Comparison of ENCODE assay signal across 9 mouse cellular contexts in the genomic region with DNA sequence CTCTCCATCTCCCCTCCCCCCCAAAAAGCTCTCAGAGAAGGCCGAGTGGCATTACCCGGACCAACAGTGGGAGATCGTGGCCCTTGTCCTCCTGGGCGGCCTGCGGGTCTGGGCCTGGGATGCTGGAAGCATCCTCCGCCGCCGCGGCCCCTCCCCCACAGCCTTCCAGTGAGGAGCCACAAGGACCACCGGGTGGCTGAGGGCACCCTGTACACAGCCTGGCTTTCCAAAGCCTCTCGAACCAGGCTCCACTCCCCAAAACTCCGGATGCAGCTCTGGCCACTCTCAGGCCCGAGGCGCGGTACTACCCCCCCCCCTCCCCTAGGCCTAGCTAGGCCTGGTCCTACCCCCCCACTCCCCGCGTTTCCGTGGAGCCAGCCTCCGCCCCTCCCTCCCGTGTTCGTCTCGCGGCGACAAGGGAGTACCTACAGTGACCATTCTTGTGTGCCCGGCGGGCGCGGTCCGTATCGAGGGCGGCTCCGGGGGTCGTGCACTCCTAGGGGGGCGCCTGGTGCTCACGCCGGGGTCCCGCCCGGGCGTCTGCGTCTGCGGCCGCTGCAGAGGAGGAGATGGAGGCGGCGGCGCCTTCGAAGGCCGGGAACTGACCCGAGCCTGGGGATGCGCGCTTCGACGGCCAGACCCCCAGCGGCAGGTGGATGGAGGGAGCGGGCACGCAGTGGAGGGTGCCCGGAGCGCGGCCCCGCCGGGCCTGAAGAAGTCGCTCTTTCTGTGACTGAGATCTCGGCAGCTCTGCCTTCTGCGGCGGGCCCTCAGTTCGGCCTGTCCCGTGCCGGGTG. TPM values are rescaled to one million over a fixed set of nuclear protein-coding genes. Genes with fewer than 3 reads are reported as not detected.
DNase-seq lines count a peak whose midpoint lies in the region; ATAC-seq and TF ChIP-seq lines count a peak whose summit lies in the region.
"Had no signal": no experiment of that assay in that cellular context is flagged by ENCODE, and none has a peak within 500 bp of the region (broad histone marks: within the 10 kb centered on the region; RNA-seq: fewer than 3 reads in every experiment).

No protein-coding gene starts in this region.

- intact Hi-C loops in left cerebral cortex, postnatal 25 days (cut with DNase I): loop anchor here (5.0 kb wide), 1 partner anchor 89 kb away; a partner anchor contains a TSS

- under 1% methylated on average over 59 of the region's 67 CpGs for WGBS in forebrain, embryonic 11.5 days
- 4% methylated on average over 66 of the region's 67 CpGs for WGBS in liver, embryonic 14.5 days (ENCODE audit: insufficient replicate concordance)
- WGBS in stomach, embryonic 14.5 days: 2% methylated on average over 55 of the region's 67 CpGs

- peak; percentile 48 to 49 for DNase-seq in left cerebral cortex, adult 18-20 months (ENCODE audit: low spot score in 2 of 2)
- DNase-seq in left cerebral cortex, postnatal 25 days (ENCODE audit: low spot score in 2 of 2): no peak
- DNase-seq in cerebellum, adult 9-10 months: peak; percentile 72
- peak; percentile 83 for DNase-seq in forebrain, embryonic 11.5 days (ENCODE audit: low spot score)
- DNase-seq in liver, embryonic 14.5 days (ENCODE audit: low read depth in 3 of 3, low spot score in 3 of 3): no peak
- DNase-seq in kidney, postnatal 36 days: no peak
- DNase-seq in thymus, postnatal 25 days: no peak

- peak overlapping the region; percentile 64 for H3K4me2 ChIP-seq in forebrain, embryonic 11.5 days (ENCODE audit: low read depth, low read length, severe bottlenecking)
- H3K4me2 ChIP-seq in liver, embryonic 14.5 days (ENCODE audit: low read depth): peak overlapping the region; percentile 52
- peak overlapping the region; percentile 61 for H3K4me2 ChIP-seq in stomach, embryonic 14.5 days (replicated peaks; ENCODE audit: low read depth, low read length)

- TF ChIP-seq EP300 in liver, embryonic 14.5 days (IDR thresholded peaks at IDR 0.05; ENCODE audit: low read depth): no peak

- peaks cover 14% of the 10 kb centered on the region; the same call in 1 of the 2 replicates for H3K27me3 ChIP-seq in forebrain, embryonic 11.5 days (ENCODE audit: control insufficient read depth, insufficient read depth, low read length)
- peaks cover 48% of the 10 kb centered on the region for H3K27me3 ChIP-seq in liver, embryonic 14.5 days (ENCODE audit: control insufficient read depth, insufficient read depth, low read length)
- peaks cover 35% of the 10 kb centered on the region for H3K27me3 ChIP-seq in stomach, embryonic 14.5 days (ENCODE audit: control insufficient read depth, insufficient read depth, low read length)

- peak overlapping the region; percentile 82 for H3K9ac ChIP-seq in forebrain, embryonic 11.5 days (ENCODE audit: low read length)
- no peak overlapping the region for H3K9ac ChIP-seq in liver, embryonic 14.5 days (replicated peaks)
- H3K9ac ChIP-seq in stomach, embryonic 14.5 days (replicated peaks; ENCODE audit: low read depth, low read length): no peak overlapping the region

- H3K4me1 ChIP-seq in forebrain, embryonic 11.5 days (replicated peaks; ENCODE audit: control insufficient read depth, insufficient read depth, low read length): peaks cover 7% of the 10 kb centered on the region; the same call in 1 of the 2 replicates
- peaks cover 7 to 11% of the 10 kb centered on the region in 2 experiments for H3K4me1 ChIP-seq in liver, embryonic 14.5 days (replicated peaks; ENCODE audit: control insufficient read depth in 2 of 2, insufficient read depth in 2 of 2, low read length in 1 of 2)
- H3K4me1 ChIP-seq in stomach, embryonic 14.5 days (ENCODE audit: control insufficient read depth, insufficient read depth, low read length): peaks cover 16% of the 10 kb centered on the region; the same call in 1 of the 2 replicates

- peak; percentile 33 for ATAC-seq in forebrain, embryonic 11.5 days (replicated peaks; ENCODE audit: low FRiP score)
- ATAC-seq in liver, embryonic 14.5 days (ENCODE audit: insufficient read depth): no peak
- ATAC-seq in stomach, embryonic 14.5 days (ENCODE audit: insufficient number of reproducible peaks, insufficient read depth, low FRiP score, low read depth): 0 out of 2 replicates have a peak, but pooled peaks have one; percentile 4

- no peaks in the 10 kb centered on the region for H3K9me3 ChIP-seq in forebrain, embryonic 11.5 days (ENCODE audit: control insufficient read depth, low read length)
- no peaks in the 10 kb centered on the region for H3K9me3 ChIP-seq in liver, embryonic 14.5 days (ENCODE audit: control insufficient read depth, low read length)
- no peaks in the 10 kb centered on the region for H3K9me3 ChIP-seq in stomach, embryonic 14.5 days (ENCODE audit: control insufficient read depth, low read depth, low read length)

- no peaks in the 10 kb centered on the region for H3K36me3 ChIP-seq in forebrain, embryonic 11.5 days (ENCODE audit: control insufficient read depth, insufficient read depth, low read length)
- H3K36me3 ChIP-seq in liver, embryonic 14.5 days (replicated peaks; ENCODE audit: control insufficient read depth, insufficient read depth, low read depth): no peaks in the 10 kb centered on the region
- no peaks in the 10 kb centered on the region for H3K36me3 ChIP-seq in stomach, embryonic 14.5 days (ENCODE audit: control insufficient read depth, insufficient read depth, low read length)

- TF ChIP-seq CTCF in liver, embryonic 14.5 days (IDR thresholded peaks at IDR 0.05; ENCODE audit: low read depth): no peak

- peak overlapping the region; percentile 69 for H3K27ac ChIP-seq in forebrain, embryonic 11.5 days (ENCODE audit: low read depth, low read length)
- H3K27ac ChIP-seq in liver, embryonic 14.5 days: no peak overlapping the region
- H3K27ac ChIP-seq in stomach, embryonic 14.5 days (ENCODE audit: low read length): no peak overlapping the region

- peak overlapping the region; percentile 82 for H3K4me3 ChIP-seq in forebrain, embryonic 11.5 days (ENCODE audit: low read depth, low read length)
- H3K4me3 ChIP-seq in liver, embryonic 14.5 days (ENCODE audit: insufficient read depth in 1 of 2, low read depth in 2 of 2, low read length in 2 of 2): peak overlapping the region in 1 of 2 experiments; percentile 29; a peak in 1 of 4 replicates
- H3K4me3 ChIP-seq in stomach, embryonic 14.5 days (ENCODE audit: low read depth, low read length): peak overlapping the region; percentile 30

RNA-seq across cellular contexts. Expression of a gene that starts 0.5 kb away (rescaled TPM):
- total RNA-seq in left cerebral cortex, adult 18-20 months (2021): 100 to 1,000 TPM; 144 TPM
- 100 to 1,000 TPM; 158 to 160 TPM for total RNA-seq in left cerebral cortex, postnatal 25 days (2021)
- 53.5 and 60.0 TPM in 2 replicates for polyA plus RNA-seq in forebrain, embryonic 11.5 days (2014; fragmentation: Nextera tagmentation; extraction: Ambion mirVana)
- 0.01 and 0.22 TPM in 2 replicates for polyA plus RNA-seq in liver, embryonic 14.5 days (2012; rRNA removed)
- polyA plus RNA-seq in liver, embryonic 14.5 days (2014; fragmentation: Nextera tagmentation; extraction: Ambion mirVana): not detected in 2 replicates
- polyA plus RNA-seq in stomach, embryonic 14.5 days (2014; fragmentation: Nextera tagmentation; extraction: Ambion mirVana): 5.6 and 5.7 TPM in 2 replicates
- total RNA-seq: neutrophil, adult 5-6 weeks had no signal

RNA-seq across cellular contexts. Expression of a gene that starts 19.7 kb away (rescaled TPM):
- 1 to 10 TPM; 1.4 to 3.8 TPM for total RNA-seq in left cerebral cortex, adult 18-20 months (2021)
- 1 to 10 TPM in 1 of 2 experiments, under 1 TPM in 1; 0.94 to 4.1 TPM for total RNA-seq in left cerebral cortex, postnatal 25 days (2021)
- not detected in 2 replicates for polyA plus RNA-seq in forebrain, embryonic 11.5 days (2014; fragmentation: Nextera tagmentation; extraction: Ambion mirVana)
- polyA plus RNA-seq in liver, embryonic 14.5 days (2012; rRNA removed): not detected in 2 replicates
- not detected in 2 replicates for polyA plus RNA-seq in liver, embryonic 14.5 days (2014; fragmentation: Nextera tagmentation; extraction: Ambion mirVana)
- not detected in 2 replicates for polyA plus RNA-seq in stomach, embryonic 14.5 days (2014; fragmentation: Nextera tagmentation; extraction: Ambion mirVana)
- total RNA-seq: neutrophil, adult 5-6 weeks had no signal

RNA-seq across cellular contexts. Expression of a gene that starts 19.8 kb away (rescaled TPM):
- 10 to 100 TPM; 19.8 to 21.1 TPM for total RNA-seq in left cerebral cortex, adult 18-20 months (2021)
- 10 to 100 TPM; 18.0 to 19.3 TPM for total RNA-seq in left cerebral cortex, postnatal 25 days (2021)
- polyA plus RNA-seq in forebrain, embryonic 11.5 days (2014; fragmentation: Nextera tagmentation; extraction: Ambion mirVana): 10.9 and 11.8 TPM in 2 replicates
- polyA plus RNA-seq in liver, embryonic 14.5 days (2012; rRNA removed): 6.6 and 8.0 TPM in 2 replicates
- 2.4 and 3.1 TPM in 2 replicates for polyA plus RNA-seq in liver, embryonic 14.5 days (2014; fragmentation: Nextera tagmentation; extraction: Ambion mirVana)
- 11.4 and 14.5 TPM in 2 replicates for polyA plus RNA-seq in stomach, embryonic 14.5 days (2014; fragmentation: Nextera tagmentation; extraction: Ambion mirVana)

RNA-seq across cellular contexts. Expression of a gene that starts 33.9 kb away (rescaled TPM):
- total RNA-seq in left cerebral cortex, adult 18-20 months (2021): 10 to 100 TPM; 43.0 to 49.9 TPM
- 10 to 100 TPM; 40.5 to 45.2 TPM for total RNA-seq in left cerebral cortex, postnatal 25 days (2021)
- 34.6 and 39.6 TPM in 2 replicates for polyA plus RNA-seq in forebrain, embryonic 11.5 days (2014; fragmentation: Nextera tagmentation; extraction: Ambion mirVana)
- polyA plus RNA-seq in liver, embryonic 14.5 days (2012; rRNA removed): 14.6 and 14.7 TPM in 2 replicates
- polyA plus RNA-seq in liver, embryonic 14.5 days (2014; fragmentation: Nextera tagmentation; extraction: Ambion mirVana): 16.8 and 19.9 TPM in 2 replicates
- 35.4 and 39.0 TPM in 2 replicates for polyA plus RNA-seq in stomach, embryonic 14.5 days (2014; fragmentation: Nextera tagmentation; extraction: Ambion mirVana)

RNA-seq across cellular contexts. Expression of a gene that starts 47.7 kb away (rescaled TPM):
- total RNA-seq in left cerebral cortex, adult 18-20 months (2021): under 1 TPM; 0.56 to 0.87 TPM
- total RNA-seq in left cerebral cortex, postnatal 25 days (2021): 1 to 10 TPM in 1 of 2 experiments, under 1 TPM in 1; 0.25 to 1.0 TPM
- polyA plus RNA-seq in forebrain, embryonic 11.5 days (2014; fragmentation: Nextera tagmentation; extraction: Ambion mirVana): 1.00 and 1.2 TPM in 2 replicates
- 0.17 and 0.91 TPM in 2 replicates for polyA plus RNA-seq in liver, embryonic 14.5 days (2012; rRNA removed)
- polyA plus RNA-seq in liver, embryonic 14.5 days (2014; fragmentation: Nextera tagmentation; extraction: Ambion mirVana): 0.09 and 0.44 TPM in 2 replicates
- 443 and 466 TPM in 2 replicates for polyA plus RNA-seq in stomach, embryonic 14.5 days (2014; fragmentation: Nextera tagmentation; extraction: Ambion mirVana)
- total RNA-seq: neutrophil, adult 5-6 weeks had no signal

Comparison
In these comparisons a context has a peak if more than half of its experiments do, and no peak if none do; other contexts are left out.
1. DNase-seq: peak in left cerebral cortex, adult 18-20 months (2 of 2), cerebellum, adult 9-10 months (single experiment) and forebrain, embryonic 11.5 days (single experiment); none in left cerebral cortex, postnatal 25 days (0 of 2), liver, embryonic 14.5 days (0 of 3), kidney, postnatal 36 days (0 of 2) and thymus, postnatal 25 days (single experiment).
2. Peak in every context shown above with its lines, with median percentiles within 50 percentile points of each other: H3K4me2 ChIP-seq.